Mouse (Mus musculus): Measurements from ENCODE around the gene Grik4. TPM values are rescaled to one million over a fixed set of nuclear protein-coding genes. Genes with fewer than 3 reads are reported as not detected.

Gene Grik4
- polyA plus RNA-seq, 1 experiment from 2014 or later, result 0.10 TPM

DNA sequence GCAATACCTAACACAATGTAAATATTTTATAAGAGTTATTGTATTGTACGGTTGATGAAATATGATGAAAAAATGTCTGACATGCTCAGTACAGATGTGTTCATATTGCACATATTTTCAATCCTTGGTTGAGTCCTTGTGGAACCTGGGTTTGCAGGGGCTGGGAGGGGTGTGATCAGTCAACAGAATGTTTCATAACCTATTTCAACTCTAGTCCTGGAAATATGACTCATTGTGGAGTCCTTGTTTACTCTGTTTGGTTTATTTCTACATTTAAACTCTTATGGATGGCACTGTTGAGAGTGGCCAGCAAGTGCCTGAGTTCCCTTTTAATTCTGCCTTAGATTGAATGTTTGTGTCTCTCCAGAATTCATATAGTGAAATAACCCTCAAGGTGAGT, 459.6 kb downstream of the Grik4 start:
- DNase-seq (ENCODE audit: low spot score) (no peak), ATAC-seq (ENCODE audit: low FRiP score, low TSS enrichment) (0 out of 2 replicates have a peak, but pooled peaks have one; percentile 18)
- TF ChIP-seq CTCF (IDR thresholded peaks at IDR 0.05; ENCODE audit: low read depth) (no peak), EP300 (optimal IDR thresholded peaks at IDR 0.05) (no peak)
- Histone ChIP-seq H3K36me3 (ENCODE audit: control insufficient read depth, insufficient read depth, low read length) (no peaks in the 10 kb centered on the region), H3K9ac (ENCODE audit: low read length) (no peak overlapping the region), H3K9me3 (ENCODE audit: control insufficient read depth, low read length) (no peaks in the 10 kb centered on the region), H3K27me3 (ENCODE audit: control insufficient read depth, insufficient read depth, low read length) (no peaks in the 10 kb centered on the region), H3K4me1 (replicated peaks; ENCODE audit: control insufficient read depth, insufficient read depth) (no peaks in the 10 kb centered on the region), H3K4me2 (replicated peaks; ENCODE audit: low read depth) (no peak overlapping the region), H3K27ac (replicated peaks) (no peak overlapping the region), H3K4me3 (ENCODE audit: low read depth, low read length) (no peak overlapping the region)
- WGBS, result 74% methylated on average over 1 of the region's 1 CpGs

DNA sequence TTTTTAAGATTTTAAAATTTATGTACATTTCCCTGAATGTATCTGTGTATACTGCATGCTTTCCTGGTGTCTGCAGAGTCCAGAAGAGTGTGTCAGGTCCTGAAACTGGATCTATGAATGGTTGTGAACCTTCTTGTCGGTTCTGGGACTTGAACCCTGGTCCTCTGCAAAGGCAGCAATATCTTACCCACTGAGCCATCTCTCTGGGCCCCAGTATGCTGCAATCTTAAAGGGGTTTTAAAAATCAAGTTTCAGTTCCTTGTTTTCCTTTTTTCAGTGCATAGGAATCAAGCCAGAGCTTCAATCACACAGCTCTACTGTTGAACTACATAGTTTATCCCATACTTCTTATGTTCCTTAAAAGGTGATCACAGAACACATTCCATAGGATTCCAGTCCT, 461.3 kb downstream of the Grik4 start:
- Histone ChIP-seq H3K36me3 (ENCODE audit: control insufficient read depth, insufficient read depth, low read length) (no peaks in the 10 kb centered on the region), H3K4me3 (ENCODE audit: low read depth, low read length) (no peak overlapping the region), H3K27me3 (ENCODE audit: control insufficient read depth, insufficient read depth, low read length) (no peaks in the 10 kb centered on the region), H3K9ac (ENCODE audit: low read length) (no peak overlapping the region), H3K4me1 (replicated peaks; ENCODE audit: control insufficient read depth, insufficient read depth) (no peaks in the 10 kb centered on the region), H3K4me2 (replicated peaks; ENCODE audit: low read depth) (no peak overlapping the region), H3K27ac (replicated peaks) (no peak overlapping the region), H3K9me3 (ENCODE audit: control insufficient read depth, low read length) (no peaks in the 10 kb centered on the region)
- WGBS, result 83% methylated on average over 1 of the region's 1 CpGs
- ATAC-seq (ENCODE audit: low FRiP score, low TSS enrichment) (no peak), DNase-seq (ENCODE audit: low spot score) (no peak)
- no peak for TF ChIP-seq EP300 (optimal IDR thresholded peaks at IDR 0.05)
- TF ChIP-seq CTCF (IDR thresholded peaks at IDR 0.05; ENCODE audit: low read depth), result no peak

DNA sequence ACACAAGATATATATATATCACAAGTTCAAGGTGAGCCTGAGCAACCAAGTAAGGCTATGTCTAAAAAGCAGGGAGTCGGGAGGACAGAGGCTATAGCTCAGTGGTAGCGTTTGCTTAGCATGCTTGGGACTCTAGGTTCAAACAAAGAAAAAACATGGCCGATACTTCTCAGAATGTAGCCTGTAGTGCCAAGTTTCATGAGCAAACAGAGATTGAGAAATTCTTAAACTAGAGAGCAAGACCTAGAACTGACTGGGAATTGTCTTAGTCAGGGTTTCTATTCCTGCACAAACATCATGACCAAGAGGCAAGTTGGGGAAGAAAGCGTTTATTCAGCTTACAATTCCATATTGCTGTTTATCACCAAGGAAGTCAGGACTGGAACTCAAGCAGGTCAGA, 468.1 kb downstream of the Grik4 start:
- TF ChIP-seq EP300 (optimal IDR thresholded peaks at IDR 0.05), result no peak
- no peak for TF ChIP-seq CTCF (IDR thresholded peaks at IDR 0.05; ENCODE audit: low read depth)
- no peak for DNase-seq (ENCODE audit: low spot score)
- no peak overlapping the region for H3K27ac ChIP-seq (replicated peaks)
- ATAC-seq (ENCODE audit: low FRiP score, low TSS enrichment), result no peak
- no peaks in the 10 kb centered on the region for H3K9me3 ChIP-seq (ENCODE audit: control insufficient read depth, low read length)
- 51% methylated on average over 4 of the region's 4 CpGs for WGBS
- no peak overlapping the region for H3K4me3 ChIP-seq (ENCODE audit: low read depth, low read length)
- no peak overlapping the region for H3K4me2 ChIP-seq (replicated peaks; ENCODE audit: low read depth)
- no peak overlapping the region for H3K9ac ChIP-seq (ENCODE audit: low read length)
- no peaks in the 10 kb centered on the region for H3K36me3 ChIP-seq (ENCODE audit: control insufficient read depth, insufficient read depth, low read length)
- no peaks in the 10 kb centered on the region for H3K27me3 ChIP-seq (ENCODE audit: control insufficient read depth, insufficient read depth, low read length)
- H3K4me1 ChIP-seq (replicated peaks; ENCODE audit: control insufficient read depth, insufficient read depth), result peaks cover 2% of the 10 kb centered on the region; the same call in 1 of the 2 replicates

DNA sequence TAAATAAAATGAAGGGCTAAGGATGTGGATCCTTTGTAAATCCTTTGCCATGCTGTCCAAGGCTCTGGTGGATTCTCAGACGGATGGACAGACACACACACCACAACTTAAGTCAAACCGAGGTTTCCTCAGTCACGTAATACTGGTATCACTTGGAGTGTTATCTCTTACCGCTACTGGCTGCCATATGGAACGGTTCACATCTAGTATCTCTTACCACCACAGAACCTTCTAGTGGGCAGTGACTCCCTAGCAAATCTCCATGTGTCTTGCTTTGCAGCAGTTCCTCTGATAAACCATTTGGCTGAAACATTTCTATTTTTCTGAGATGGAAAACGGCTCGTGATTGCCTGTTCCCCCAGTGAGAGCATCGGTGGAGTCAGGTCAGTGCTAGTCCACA, 470.0 kb downstream of the Grik4 start:
- Histone ChIP-seq H3K4me2 (replicated peaks; ENCODE audit: low read depth) (no peak overlapping the region), H3K27me3 (ENCODE audit: control insufficient read depth, insufficient read depth, low read length) (no peaks in the 10 kb centered on the region), H3K4me3 (ENCODE audit: low read depth, low read length) (no peak overlapping the region), H3K27ac (replicated peaks) (no peak overlapping the region), H3K9me3 (ENCODE audit: control insufficient read depth, low read length) (no peaks in the 10 kb centered on the region), H3K4me1 (replicated peaks; ENCODE audit: control insufficient read depth, insufficient read depth) (peaks cover 8% of the 10 kb centered on the region), H3K36me3 (ENCODE audit: control insufficient read depth, insufficient read depth, low read length) (no peaks in the 10 kb centered on the region), H3K9ac (ENCODE audit: low read length) (no peak overlapping the region)
- DNase-seq (ENCODE audit: low spot score), result no peak
- TF ChIP-seq EP300 (optimal IDR thresholded peaks at IDR 0.05) (no peak), CTCF (IDR thresholded peaks at IDR 0.05; ENCODE audit: low read depth) (no peak)
- 80% methylated on average over 8 of the region's 8 CpGs for WGBS
- ATAC-seq (ENCODE audit: low FRiP score, low TSS enrichment), result no peak

DNA sequence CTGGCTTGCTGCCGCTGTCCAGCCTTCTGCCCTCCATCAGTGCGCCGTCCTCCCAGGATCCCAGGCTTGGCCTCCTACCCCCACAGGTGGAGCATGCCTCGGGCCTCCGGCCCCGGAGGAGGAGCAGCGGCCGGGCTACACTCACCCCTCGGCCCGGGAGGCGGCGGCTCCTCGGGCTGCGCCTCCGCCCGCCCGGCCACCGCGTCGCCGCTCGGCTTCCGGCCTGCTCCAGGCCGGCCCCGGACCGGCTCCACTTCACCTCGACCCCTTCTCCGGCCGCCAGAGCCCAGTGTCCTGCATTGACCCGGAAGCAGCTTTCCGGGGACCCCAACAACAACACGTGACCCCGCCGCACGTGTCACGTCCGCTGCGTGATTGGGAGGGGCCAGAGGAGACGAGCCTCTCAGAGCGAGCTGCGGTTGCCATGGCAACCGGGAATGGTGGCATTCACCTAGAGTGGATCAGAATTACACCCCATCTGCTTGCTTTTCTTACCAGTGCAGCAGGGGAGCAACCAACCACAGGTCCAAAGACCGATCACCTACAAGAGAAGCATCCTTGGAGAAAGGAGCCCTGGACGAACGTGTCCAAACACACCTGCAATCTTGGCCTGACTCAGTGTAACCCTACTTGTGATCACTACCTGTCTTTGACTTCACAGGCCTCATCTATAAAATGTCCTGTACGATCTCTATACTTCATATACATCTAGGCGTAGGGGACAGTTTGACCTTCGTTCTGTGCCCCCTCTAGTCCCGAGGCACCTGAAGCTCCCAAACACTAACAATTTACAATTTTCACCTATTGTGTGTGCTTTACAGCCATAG, 472.2 kb downstream of the Grik4 start:
- DNase-seq (ENCODE audit: low spot score) (peak; percentile 90), ATAC-seq (ENCODE audit: low FRiP score, low TSS enrichment) (peak; percentile 91)
- Histone ChIP-seq H3K27me3 (ENCODE audit: control insufficient read depth, insufficient read depth, low read length) (no peaks in the 10 kb centered on the region), H3K9ac (ENCODE audit: low read length) (peak overlapping the region; percentile 78), H3K36me3 (ENCODE audit: control insufficient read depth, insufficient read depth, low read length) (no peaks in the 10 kb centered on the region), H3K27ac (replicated peaks) (peak overlapping the region; percentile 79), H3K9me3 (ENCODE audit: control insufficient read depth, low read length) (no peaks in the 10 kb centered on the region), H3K4me1 (replicated peaks; ENCODE audit: control insufficient read depth, insufficient read depth) (peaks cover 8% of the 10 kb centered on the region), H3K4me3 (ENCODE audit: low read depth, low read length) (peak overlapping the region; percentile 76), H3K4me2 (replicated peaks; ENCODE audit: low read depth) (peak overlapping the region; percentile 91)
- 5% methylated on average over 49 of the region's 49 CpGs for WGBS
- TF ChIP-seq EP300 (optimal IDR thresholded peaks at IDR 0.05), result no peak
- no peak for TF ChIP-seq CTCF (IDR thresholded peaks at IDR 0.05; ENCODE audit: low read depth)

DNA sequence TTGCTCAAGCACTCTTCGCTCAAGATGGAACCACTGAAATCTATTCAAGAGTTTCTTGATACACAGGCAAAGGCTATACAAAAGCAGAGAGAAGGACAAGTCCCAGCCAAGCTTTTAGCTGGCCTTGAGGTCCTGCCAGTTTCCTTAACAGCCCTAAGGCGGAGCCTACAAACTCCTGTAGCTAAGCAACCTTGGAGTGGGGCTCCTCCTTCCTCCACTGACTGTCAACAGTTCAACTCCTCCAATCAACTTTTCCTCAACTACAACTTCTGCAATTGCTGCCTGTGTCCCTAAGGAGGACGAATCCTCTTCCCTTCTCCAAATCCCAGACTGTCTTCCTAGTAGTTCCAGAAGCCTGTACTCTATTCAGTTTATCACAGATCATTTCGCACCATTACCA, 473.1 kb downstream of the Grik4 start:
- H3K36me3 ChIP-seq (ENCODE audit: control insufficient read depth, insufficient read depth, low read length), result no peaks in the 10 kb centered on the region
- 26% methylated on average over 4 of the region's 4 CpGs for WGBS
- peak; percentile 54 for DNase-seq (ENCODE audit: low spot score)
- H3K4me3 ChIP-seq (ENCODE audit: low read depth, low read length), result peak overlapping the region; percentile 76
- H3K27ac ChIP-seq (replicated peaks), result peak overlapping the region; percentile 79
- H3K4me2 ChIP-seq (replicated peaks; ENCODE audit: low read depth), result peak overlapping the region; percentile 91
- TF ChIP-seq EP300 (optimal IDR thresholded peaks at IDR 0.05), result no peak
- peaks cover 8% of the 10 kb centered on the region for H3K4me1 ChIP-seq (replicated peaks; ENCODE audit: control insufficient read depth, insufficient read depth)
- H3K27me3 ChIP-seq (ENCODE audit: control insufficient read depth, insufficient read depth, low read length), result no peaks in the 10 kb centered on the region
- peak overlapping the region; percentile 78 for H3K9ac ChIP-seq (ENCODE audit: low read length)
- no peaks in the 10 kb centered on the region for H3K9me3 ChIP-seq (ENCODE audit: control insufficient read depth, low read length)
- peak; percentile 68 for ATAC-seq (ENCODE audit: low FRiP score, low TSS enrichment)

Measured in stomach, postnatal 0 days (tissue).